Mouse (Mus musculus): ENCODE measurements around the gene Myo3b.
"Not testable (repeated sequence)": the region's sequence is repeated elsewhere in the genome, so short reads cannot be mapped to it uniquely, and the experiment has no call there.

Gene Myo3b

GRCm38 (mm10) chr2:70195418-70196248, 156.7 kb downstream of the Myo3b start:
- no peak for DNase-seq (ENCODE audit: low spot score)

- no peak for DNase-seq (ENCODE audit: low spot score)
Measured at GRCm38 (mm10) chr2:70201796-70202555, 163.1 kb downstream of the Myo3b start.

GRCm38 (mm10) chr2:70202578-70203167, 163.7 kb downstream of the Myo3b start:
- no peak for DNase-seq (ENCODE audit: low spot score)

GRCm38 (mm10) chr2:70208411-70208810, 169.5 kb downstream of the Myo3b start:
- no peak for DNase-seq (ENCODE audit: low spot score)

- DNase-seq (ENCODE audit: low spot score), result no peak
Measured at GRCm38 (mm10) chr2:70209790-70210189, 170.9 kb downstream of the Myo3b start.

GRCm38 (mm10) chr2:70210427-70211332, 171.8 kb downstream of the Myo3b start:
- DNase-seq (ENCODE audit: low spot score), result no peak

GRCm38 (mm10) chr2:70214401-70214800, 175.5 kb downstream of the Myo3b start:
- DNase-seq (ENCODE audit: low spot score), result no peak

GRCm38 (mm10) chr2:70217800-70218199, 178.9 kb downstream of the Myo3b start:
- DNase-seq (ENCODE audit: low spot score), result no peak

- DNase-seq (ENCODE audit: low spot score), result no peak
Measured at GRCm38 (mm10) chr2:70218469-70218868, 179.5 kb downstream of the Myo3b start.

GRCm38 (mm10) chr2:70226679-70227078, 187.8 kb downstream of the Myo3b start:
- peak; percentile 23 for DNase-seq (ENCODE audit: low spot score)

GRCm38 (mm10) chr2:70234450-70234849, 195.5 kb downstream of the Myo3b start:
- DNase-seq (ENCODE audit: low spot score), result not testable (repeated sequence)

- no peak for DNase-seq (ENCODE audit: low spot score)
Measured at GRCm38 (mm10) chr2:70245981-70246380, 207.1 kb downstream of the Myo3b start.

- DNase-seq (ENCODE audit: low spot score), result no peak
Measured at GRCm38 (mm10) chr2:70248616-70249015, 209.7 kb downstream of the Myo3b start.

- DNase-seq (ENCODE audit: low spot score), result no peak
Measured at GRCm38 (mm10) chr2:70249872-70250271, 210.9 kb downstream of the Myo3b start.

GRCm38 (mm10) chr2:70251256-70251655, 212.3 kb downstream of the Myo3b start:
- no peak for DNase-seq (ENCODE audit: low spot score)

GRCm38 (mm10) chr2:70259357-70260000, 220.6 kb downstream of the Myo3b start:
- peak; percentile 48 for DNase-seq (ENCODE audit: low spot score)

GRCm38 (mm10) chr2:70260646-70261195, 221.8 kb downstream of the Myo3b start:
- peak; percentile 5 for DNase-seq (ENCODE audit: low spot score)

GRCm38 (mm10) chr2:70261703-70262564, 223.0 kb downstream of the Myo3b start:
- DNase-seq (ENCODE audit: low spot score), result no peak

GRCm38 (mm10) chr2:70262565-70263082, 223.7 kb downstream of the Myo3b start:
- no peak for DNase-seq (ENCODE audit: low spot score)
